Mouse (Mus musculus) limb, embryonic 12.5 days (tissue): ENCODE data around the gene Dnajc4. TPM values are rescaled to one million over a fixed set of nuclear protein-coding genes. Genes with fewer than 3 reads are reported as not detected.
A peak's percentile ranks its signal among the peaks of the same experiment; 100 is the strongest.

Experiments
- ATAC-seq: fragments of 200-750 bp; cut with Nextera tagmentation; 2 replicates; pipeline ENCODE4 v1.8.0; 2017; ENCODE audit warnings: low read depth, moderate TSS enrichment; ENCODE audit not compliant: insufficient number of reproducible peaks, insufficient read depth, low FRiP score, low TSS enrichment
- H3K27ac ChIP-seq: fragments of 300-500 bp; sonication (generic); 2 replicates; pipeline ENCODE4 v1.5.1; 2016; ENCODE audit warnings: mild to moderate bottlenecking, moderate library complexity
- H3K27me3 ChIP-seq: fragments of 300-500 bp; sonication (generic); 2 replicates; pipeline ENCODE4 v1.6.1; 2016; ENCODE audit warnings: mild to moderate bottlenecking, moderate library complexity
- H3K36me3 ChIP-seq: fragments of 300-500 bp; sonication (generic); 2 replicates; pipeline ENCODE4 v1.6.1; 2016; ENCODE audit warnings: mild to moderate bottlenecking, moderate library complexity
- H3K4me1 ChIP-seq: fragments of 300-500 bp; sonication (generic); replicated peaks from 2 replicates; pipeline ENCODE4 v1.6.1; 2016
- H3K4me2 ChIP-seq: fragments of 300-500 bp; sonication (generic); 2 replicates; pipeline ENCODE4 v1.6.1; 2016; ENCODE audit warnings: mild to moderate bottlenecking, moderate library complexity
- H3K4me3 ChIP-seq: fragments of 300-500 bp; sonication (generic); replicated peaks from 2 replicates; pipeline ENCODE4 v1.5.1; 2016; ENCODE audit warnings: mild to moderate bottlenecking
- H3K9ac ChIP-seq: fragments of 300-500 bp; sonication (generic); replicated peaks from 2 replicates; pipeline ENCODE4 v1.6.1; 2016; ENCODE audit warnings: mild to moderate bottlenecking, moderate library complexity
- H3K9me3 ChIP-seq: fragments of 300-500 bp; sonication (generic); 2 replicates; pipeline ENCODE4 v1.6.1; 2016; ENCODE audit warnings: mild to moderate bottlenecking, moderate library complexity
- WGBS: fragments of 180-500 bp; shearing (Covaris S2); methylation state at CpG from one replicate; pipeline ENCODE4 v1.1.7; 2016; 5-methylcytosine and 5-hydroxymethylcytosine counted together
- polyA plus RNA-seq: library from polyadenylated mRNA; unstranded; fragments of >200 nt; fragmentation: Nextera tagmentation; extraction: Ambion mirVana; gene quantifications from 2 replicates; pipeline ENCODE4 v1.2.1, GENCODE M21; 2016

Dnajc4 gene
- polyA plus RNA-seq, 1 experiment from 2014 or later: 21.2 TPM

GRCm38 (mm10) chr19:6941372-6942248, 50.8 kb downstream of the Dnajc4 start, which contains the start of gene Bad:
Gene Bad, plus strand, starts transcription at chr19:6941861.
- Histone ChIP-seq H3K4me2 (peak within 1 kb of the TSS; percentile 98), H3K4me3 (peak within 1 kb of the TSS; percentile 78), H3K4me1 (peaks cover 22% of the 10 kb centered on the region), H3K27me3 (peaks cover 8% of the 10 kb centered on the region), H3K9me3 (no peaks in the 10 kb centered on the region), H3K27ac (peak within 1 kb of the TSS; percentile 95), H3K9ac (peak within 1 kb of the TSS; percentile 85), H3K36me3 (peaks cover 11% of the 10 kb centered on the region; the same call in 1 of the 2 replicates)
- under 1% methylated on average over 83 of the region's 83 CpGs for WGBS
- peak; percentile 65 for ATAC-seq

GRCm38 (mm10) chr19:6940396-6941351, 51.7 kb downstream of the Dnajc4 start:
- Histone ChIP-seq H3K27ac (no peak overlapping the region), H3K27me3 (peaks cover 16% of the 10 kb centered on the region), H3K9me3 (no peaks in the 10 kb centered on the region), H3K9ac (peak overlapping the region; percentile 77), H3K4me1 (peaks cover 22% of the 10 kb centered on the region), H3K4me3 (peak overlapping the region; percentile 78), H3K4me2 (peak overlapping the region; percentile 98), H3K36me3 (peaks cover 4% of the 10 kb centered on the region; the same call in 1 of the 2 replicates)
- WGBS: 22% methylated on average over 29 of the region's 29 CpGs
- ATAC-seq: 0 out of 2 replicates have a peak, but pooled peaks have one; percentile 30

GRCm38 (mm10) chr19:6939106-6940002, 53.0 kb downstream of the Dnajc4 start:
- H3K4me1 ChIP-seq: peaks cover 22% of the 10 kb centered on the region
- no peaks in the 10 kb centered on the region for H3K9me3 ChIP-seq
- H3K27me3 ChIP-seq: peaks cover 29% of the 10 kb centered on the region
- no peak overlapping the region for H3K27ac ChIP-seq
- no peak overlapping the region for H3K9ac ChIP-seq
- H3K4me3 ChIP-seq: no peak overlapping the region
- no peak overlapping the region for H3K4me2 ChIP-seq
- no peak for ATAC-seq
- no peaks in the 10 kb centered on the region for H3K36me3 ChIP-seq
- WGBS: 89% methylated on average over 20 of the region's 20 CpGs

Other genes starting within 250 kb of the Dnajc4 start
- 11.3 and 13.4 TPM in 2 replicates for gene Rps6ka4, start 151.9 kb downstream of the Dnajc4 start, polyA plus RNA-seq
- gene Ccdc88b, start 134.4 kb downstream of the Dnajc4 start, polyA plus RNA-seq: 0.33 and 0.51 TPM in 2 replicates
- gene Trmt112, start 82.9 kb downstream of the Dnajc4 start, polyA plus RNA-seq: 165 and 167 TPM in 2 replicates
- gene Prdx5, start 82.5 kb downstream of the Dnajc4 start, polyA plus RNA-seq: 158 and 164 TPM in 2 replicates
- gene Esrra, start 70.8 kb downstream of the Dnajc4 start, polyA plus RNA-seq: 6.4 and 8.5 TPM in 2 replicates
- 1.0 TPM in 2 replicates for gene Catsperz, start 67.2 kb downstream of the Dnajc4 start, polyA plus RNA-seq
- 0.40 and 0.60 TPM in 2 replicates for gene Kcnk4, start 58.1 kb downstream of the Dnajc4 start, polyA plus RNA-seq
- gene Bad, start 50.7 kb downstream of the Dnajc4 start, polyA plus RNA-seq: 67.3 and 68.2 TPM in 2 replicates
- 23.8 and 27.9 TPM in 2 replicates for gene Gpr137, start 50.1 kb downstream of the Dnajc4 start, polyA plus RNA-seq
- 245 and 288 TPM in 2 replicates for gene Ppp1r14b, start 17.6 kb downstream of the Dnajc4 start, polyA plus RNA-seq
- gene Plcb3, start 16.1 kb downstream of the Dnajc4 start, polyA plus RNA-seq: 41.4 and 41.7 TPM in 2 replicates
- gene Fkbp2, start 12.1 kb downstream of the Dnajc4 start, polyA plus RNA-seq: 65.8 and 73.6 TPM in 2 replicates
- 53.8 and 55.2 TPM in 2 replicates for gene Vegfb, start 4.9 kb downstream of the Dnajc4 start, polyA plus RNA-seq
- gene Nudt22, start 3.5 kb upstream of the Dnajc4 start, polyA plus RNA-seq: 20.1 and 22.6 TPM in 2 replicates
- gene Trpt1, start 3.6 kb upstream of the Dnajc4 start, polyA plus RNA-seq: 10.8 and 11.0 TPM in 2 replicates
- 7.1 and 7.8 TPM in 2 replicates for gene Fermt3, start 26.9 kb upstream of the Dnajc4 start, polyA plus RNA-seq
- gene Stip1, start 47.4 kb upstream of the Dnajc4 start, polyA plus RNA-seq: 292 and 312 TPM in 2 replicates
- 12.3 and 13.2 TPM in 2 replicates for gene Macrod1, start 64.2 kb upstream of the Dnajc4 start, polyA plus RNA-seq
- gene Flrt1, start 113.2 kb upstream of the Dnajc4 start, polyA plus RNA-seq: 3.5 and 4.4 TPM in 2 replicates
- 222 and 233 TPM in 2 replicates for gene Otub1, start 213.7 kb upstream of the Dnajc4 start, polyA plus RNA-seq
- 870 and 903 TPM in 2 replicates for gene Cox8a, start 225.0 kb upstream of the Dnajc4 start, polyA plus RNA-seq
- gene Naa40, start 248.6 kb upstream of the Dnajc4 start, polyA plus RNA-seq: 69.7 and 73.1 TPM in 2 replicates